Mouse (Mus musculus): Measurements from ENCODE around the gene Cdk7. TPM values are rescaled to one million over a fixed set of nuclear protein-coding genes. Genes with fewer than 3 reads are reported as not detected.

Cdk7 gene
- total RNA-seq, 2 experiments from 2014 or later: 33.7 to 34.7 TPM

DNA sequence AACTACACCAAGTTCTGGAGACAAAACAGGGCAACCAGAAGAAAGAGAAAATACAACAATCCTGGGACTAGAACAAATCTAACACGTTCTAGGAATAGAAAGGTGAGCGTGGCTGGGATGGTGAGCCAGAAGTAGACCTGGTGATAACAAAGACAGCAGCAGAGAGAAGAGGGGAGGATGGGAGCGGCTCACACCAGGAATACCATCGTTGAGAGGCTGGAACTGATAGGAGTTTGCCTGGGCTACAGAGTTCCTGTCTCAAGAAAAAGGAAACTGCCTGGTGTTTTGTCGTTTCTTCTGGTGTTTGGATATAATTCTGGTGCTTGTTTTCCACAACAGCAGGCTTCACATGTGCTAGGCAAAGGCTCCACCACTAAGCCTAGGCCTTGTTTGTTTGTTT, 2.7 kb downstream of the Cdk7 start:
- no peak for DNase-seq (ENCODE audit: low spot score in 2 of 2)

- no peak for DNase-seq (ENCODE audit: low spot score in 2 of 2)
Observed at GRCm38 (mm10) chr13:100725194-100725593, 5.5 kb downstream of the Cdk7 start.

DNA sequence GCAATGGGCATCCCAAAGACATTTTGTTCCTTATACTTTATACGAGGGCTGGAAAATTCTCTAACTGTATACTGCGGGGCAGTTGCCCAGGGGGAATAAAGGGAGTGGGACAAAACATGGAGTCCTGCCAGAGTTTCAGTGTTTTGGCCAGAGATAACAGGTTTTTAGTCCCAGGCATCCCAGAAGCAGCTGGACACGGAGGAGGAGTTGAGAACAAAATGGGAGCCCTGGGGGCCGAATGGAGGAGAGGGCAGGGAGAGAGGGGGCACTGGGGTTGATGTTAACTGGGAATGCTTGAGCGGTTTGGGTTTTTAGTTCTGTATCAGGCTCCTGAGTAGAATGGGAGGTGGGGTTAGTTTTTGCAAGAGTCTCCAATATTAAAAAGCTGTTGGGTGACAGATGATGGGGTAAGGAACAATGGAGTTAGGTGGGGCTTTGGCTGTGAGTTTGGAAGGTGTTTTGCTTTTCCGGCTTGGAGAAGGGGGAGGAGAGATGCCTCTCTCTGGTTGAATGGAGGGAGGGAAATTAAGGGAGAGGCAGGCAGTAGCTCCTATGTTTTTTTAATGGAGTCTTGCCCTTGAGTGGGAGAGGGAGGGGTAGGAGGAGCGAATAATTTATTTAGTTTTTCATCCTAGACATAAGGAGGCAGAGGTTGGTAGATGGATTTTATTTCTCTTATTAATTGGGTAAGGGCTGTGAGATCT, 6.5 kb downstream of the Cdk7 start:
- peak in 1 of 2 experiments; percentile 11 for DNase-seq (ENCODE audit: low spot score in 2 of 2)

GRCm38 (mm10) chr13:100721656-100722055, 9.1 kb downstream of the Cdk7 start:
- DNase-seq (ENCODE audit: low spot score in 2 of 2): no peak

- DNase-seq (ENCODE audit: low spot score in 2 of 2): no peak
Observed at GRCm38 (mm10) chr13:100715467-100715866, 15.3 kb downstream of the Cdk7 start.

DNA sequence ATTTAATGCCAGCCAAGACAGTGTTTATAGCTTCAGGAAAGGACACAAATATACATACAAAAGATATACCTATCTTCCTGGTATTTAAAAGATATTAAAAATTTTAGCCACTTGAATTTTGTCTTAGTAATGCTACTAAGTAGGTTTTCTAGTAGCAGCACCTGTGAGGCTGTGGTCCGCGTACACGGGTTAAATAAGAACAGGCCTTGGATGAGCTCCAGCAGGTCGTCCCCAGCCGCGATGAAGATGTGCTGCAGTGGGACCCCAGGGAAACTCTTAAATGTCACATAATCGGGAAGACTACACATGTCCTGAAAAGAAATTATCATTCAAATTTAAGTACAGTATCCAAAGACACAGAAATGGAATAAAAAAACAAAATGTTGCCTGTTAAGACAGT, 24.5 kb downstream of the Cdk7 start:
- no peak for DNase-seq (ENCODE audit: low spot score in 2 of 2)

GRCm38 (mm10) chr13:100703468-100703867, 27.3 kb downstream of the Cdk7 start:
- DNase-seq (ENCODE audit: low spot score in 2 of 2): no peak

DNA sequence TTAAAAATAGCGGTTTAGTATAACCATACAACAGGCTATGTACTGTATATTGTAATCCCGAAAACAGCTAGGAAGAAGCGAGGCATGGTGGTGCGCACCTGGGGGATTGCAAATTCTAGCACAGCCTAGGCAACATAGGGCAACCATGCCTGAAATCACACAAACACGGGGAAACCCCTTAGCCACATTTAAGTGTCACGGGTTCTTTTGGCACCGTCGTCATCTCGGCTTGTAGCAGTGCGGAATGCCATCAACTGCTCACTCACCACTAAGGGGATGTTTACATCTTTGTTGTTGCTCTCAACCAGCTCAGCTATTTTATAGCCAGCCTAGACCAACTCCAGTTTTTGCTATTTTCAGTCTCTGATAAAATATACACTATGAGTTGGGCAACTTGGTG, 31.9 kb downstream of the Cdk7 start:
- no peak for DNase-seq (ENCODE audit: low spot score in 2 of 2)

DNA sequence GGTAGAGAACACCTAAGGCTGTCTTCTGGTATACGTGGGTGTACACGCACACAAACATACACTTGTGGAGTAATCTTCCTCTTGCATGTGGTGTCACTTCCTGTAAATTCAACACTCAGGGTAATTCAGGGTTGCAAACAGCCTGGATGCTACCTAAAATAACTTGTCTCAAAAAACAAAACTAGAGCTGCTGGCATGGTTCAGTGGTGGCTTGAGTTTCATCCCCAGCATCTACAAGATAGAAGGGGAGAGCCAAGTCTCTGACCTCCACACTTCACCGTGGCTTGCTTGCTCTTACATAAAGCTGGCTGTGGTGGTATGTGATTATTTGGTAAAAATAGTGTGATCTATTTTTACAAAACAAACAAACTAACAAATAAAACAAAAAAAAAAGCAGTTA, 33.2 kb downstream of the Cdk7 start:
- no peak for DNase-seq (ENCODE audit: low spot score in 2 of 2)

DNA sequence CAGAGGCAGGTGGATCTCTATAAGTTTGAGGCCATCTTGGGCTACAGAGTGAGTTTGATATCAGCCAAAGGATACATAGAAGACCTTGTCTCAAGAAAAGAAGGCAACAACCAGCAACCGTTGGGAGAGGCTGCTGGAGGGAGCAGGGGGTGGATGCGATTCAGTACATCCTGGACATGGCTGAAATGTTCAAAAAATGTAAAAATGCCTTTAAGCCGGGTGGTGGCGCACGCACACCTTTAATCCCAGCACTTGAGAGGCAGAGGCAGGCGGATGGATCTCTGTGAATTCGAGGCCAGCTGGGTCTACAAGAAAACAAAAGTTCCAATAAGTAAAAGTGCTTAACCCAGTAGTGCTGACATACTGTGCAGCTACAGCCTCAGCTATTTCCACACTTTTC, 43.2 kb downstream of the Cdk7 start:
- no peak for DNase-seq (ENCODE audit: low spot score in 2 of 2)

DNA sequence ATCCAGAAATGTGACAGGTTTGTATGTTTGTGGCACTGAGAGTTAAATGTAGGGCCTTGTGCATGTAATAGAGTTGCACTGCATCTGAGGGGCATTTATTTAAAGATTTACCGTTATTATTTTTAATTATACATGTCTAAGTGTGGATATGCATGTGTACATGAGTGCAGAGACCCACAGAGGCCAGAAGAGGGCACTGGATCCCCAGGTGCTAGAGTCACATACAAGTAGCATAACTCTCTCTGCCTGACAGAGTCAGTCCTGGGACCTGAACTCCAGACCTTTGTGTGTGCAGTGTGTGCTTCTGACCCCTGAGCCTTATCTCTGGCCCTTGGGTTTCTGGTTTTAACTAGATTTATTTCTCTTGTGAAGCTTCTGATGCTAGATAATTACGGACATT, 46.4 kb downstream of the Cdk7 start:
- DNase-seq (ENCODE audit: low spot score in 2 of 2): no peak

- DNase-seq (ENCODE audit: low spot score in 2 of 2): no peak
Observed at GRCm38 (mm10) chr13:100682837-100683236, 47.9 kb downstream of the Cdk7 start.

- no peak for DNase-seq (ENCODE audit: low spot score in 2 of 2)
Observed at GRCm38 (mm10) chr13:100681615-100682014, 49.1 kb downstream of the Cdk7 start.

DNA sequence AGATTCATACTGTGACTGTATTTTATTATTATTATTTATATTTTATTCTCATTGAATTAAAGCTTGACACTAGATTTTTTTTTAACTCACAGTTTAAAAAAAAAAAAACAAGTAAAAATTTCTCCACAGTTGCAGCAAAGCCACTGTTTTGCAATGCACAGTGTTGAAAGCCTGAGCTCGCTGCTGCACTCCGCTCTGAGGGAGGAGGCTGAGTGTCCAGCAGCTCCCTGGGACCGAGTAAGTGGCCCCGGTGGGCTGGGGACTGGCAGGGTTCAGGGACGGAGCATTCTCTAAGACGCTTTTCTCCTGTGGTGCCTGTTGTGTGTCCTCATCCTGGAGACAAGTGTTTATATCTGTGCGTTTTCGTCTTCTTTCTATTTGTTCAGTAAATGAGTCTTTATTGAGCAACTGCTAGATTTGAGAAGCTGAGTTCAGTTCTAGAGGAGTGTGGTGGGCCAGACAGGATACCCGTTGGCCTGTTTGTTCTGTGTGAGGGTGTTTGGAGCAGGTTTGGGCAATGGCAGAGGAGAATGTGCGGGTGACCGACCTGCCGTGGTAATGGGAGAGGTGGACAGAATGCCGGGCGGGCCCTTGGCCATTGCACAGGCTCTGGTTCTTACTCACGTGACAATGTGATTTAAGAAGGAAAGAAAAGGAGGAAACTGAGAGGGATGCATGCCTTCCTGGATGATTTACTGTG, 54.7 kb downstream of the Cdk7 start:
- no peak for DNase-seq (ENCODE audit: low spot score in 2 of 2)

DNA sequence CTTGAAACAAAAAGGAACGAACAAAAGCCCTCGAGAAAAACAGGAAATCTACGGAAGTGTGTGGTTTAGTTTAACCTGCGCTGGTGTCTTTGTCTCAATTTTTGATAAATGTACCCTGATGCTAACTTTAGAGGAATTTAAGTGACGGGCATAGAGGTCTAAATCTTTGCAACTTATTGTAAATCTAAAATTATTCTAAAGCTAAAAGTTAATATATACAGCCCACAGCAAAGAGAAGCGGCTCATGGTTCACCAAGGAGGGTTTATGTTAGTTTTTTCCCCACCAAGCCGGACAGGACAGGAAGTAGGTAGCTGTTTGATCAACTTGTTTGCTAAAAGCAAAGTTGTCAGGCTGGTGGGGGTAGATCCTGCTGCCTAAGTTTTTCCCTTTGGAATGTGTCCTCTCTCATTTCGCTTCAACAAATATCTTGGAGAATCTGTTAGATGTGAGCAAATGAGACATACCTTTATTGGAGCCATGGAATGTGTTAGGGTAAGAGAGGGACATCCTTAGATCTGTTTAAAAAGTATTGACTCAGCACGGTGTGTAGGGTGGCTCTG, 60.5 kb downstream of the Cdk7 start:
- no peak for DNase-seq (ENCODE audit: low spot score in 2 of 2)

DNA sequence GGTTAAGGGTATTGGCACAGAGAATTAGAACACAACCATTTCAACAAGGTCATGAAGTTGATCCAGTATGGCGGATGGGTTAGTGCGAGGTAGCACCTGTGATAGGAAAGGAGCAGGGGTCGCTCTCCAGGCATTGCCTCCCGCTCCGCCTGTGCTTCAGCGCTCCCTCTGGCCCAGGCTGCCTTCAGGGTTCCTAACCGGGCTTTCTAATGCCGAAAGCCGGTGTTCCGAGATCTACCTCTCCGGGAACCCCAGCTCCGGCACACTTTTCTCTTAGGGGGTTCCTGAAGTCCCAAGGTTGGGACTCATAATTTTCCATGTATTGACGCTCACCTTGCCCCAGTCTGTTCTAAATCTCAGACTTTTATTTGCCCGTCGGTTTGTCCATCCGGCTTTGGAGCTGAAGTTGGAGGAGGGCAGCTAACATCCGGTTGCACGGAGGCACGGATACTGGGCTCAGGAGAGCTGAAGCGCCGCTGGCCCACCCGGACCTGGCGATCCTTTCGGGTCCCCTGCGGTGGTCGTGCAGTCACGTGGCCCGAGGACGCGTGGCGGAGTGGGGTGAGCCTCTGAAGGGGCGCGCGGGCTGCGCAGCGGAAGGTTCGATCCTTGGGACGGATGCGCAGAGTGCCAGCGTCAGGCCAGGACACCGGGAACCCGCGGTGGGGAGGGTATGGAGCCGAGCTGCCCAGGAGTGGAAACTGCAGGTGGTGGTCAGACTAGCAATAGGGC, 61.3 kb downstream of the Cdk7 start, which contains the start of gene Ccdc125:
Gene Ccdc125, plus strand, starts transcription at position 427 of the 732 bp plus-strand sequence.
- DNase-seq (ENCODE audit: low spot score in 2 of 2): peak; percentile 8 to 15

GRCm38 (mm10) chr13:100659864-100660456, 70.8 kb downstream of the Cdk7 start:
- DNase-seq (ENCODE audit: low spot score in 2 of 2): peak; percentile 63 to 65

DNA sequence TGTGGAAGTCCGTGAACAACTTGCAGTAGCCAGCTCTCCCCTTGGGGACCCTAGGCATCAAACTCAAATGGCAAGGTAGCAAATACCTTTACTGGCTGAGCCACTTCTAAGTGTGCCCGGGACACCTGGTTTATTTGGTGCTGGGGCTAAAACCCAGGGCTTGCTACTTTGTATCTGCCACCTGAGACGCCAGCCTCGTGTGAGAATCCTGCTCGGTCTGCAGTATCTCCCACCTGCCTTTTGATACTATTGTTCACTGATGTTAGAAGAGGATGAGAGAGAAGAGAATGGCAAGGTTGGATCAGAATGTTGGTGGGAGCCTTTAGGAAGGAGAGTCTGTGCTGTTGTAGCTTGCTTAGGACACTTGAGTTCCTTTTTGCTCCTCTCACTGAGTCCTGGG, 72.6 kb downstream of the Cdk7 start:
- no peak for DNase-seq (ENCODE audit: low spot score in 2 of 2)
